Comparison of ENCODE assay signal across 8 mouse cellular contexts in the genomic region with DNA sequence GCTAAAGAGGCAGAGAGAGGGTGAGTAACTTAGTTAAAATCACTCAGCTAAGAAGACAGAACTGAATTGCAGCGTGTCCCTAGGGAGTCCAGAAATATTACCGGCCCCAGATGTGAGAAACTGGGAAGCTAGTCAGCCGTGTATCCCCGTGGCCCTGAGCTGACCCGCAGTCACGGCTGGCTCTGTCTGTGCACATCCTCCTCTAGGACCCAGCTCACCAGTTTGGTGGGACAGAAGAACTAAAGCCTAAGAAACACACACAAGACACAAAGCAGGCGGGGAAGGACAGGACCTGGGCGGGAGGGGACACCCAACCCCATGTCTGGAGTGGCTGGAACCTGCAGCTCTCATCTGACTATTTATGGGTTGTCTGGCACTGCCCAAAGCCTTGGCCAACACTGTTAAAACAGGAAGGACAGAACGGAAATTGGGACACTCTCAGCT. TPM values are rescaled to one million over a fixed set of nuclear protein-coding genes. Genes with fewer than 3 reads are reported as not detected.
DNase-seq lines count a peak whose midpoint lies in the region; ATAC-seq and TF ChIP-seq lines count a peak whose summit lies in the region.

No protein-coding gene starts in this region.

- peaks cover 10% of the 10 kb centered on the region; the same call in 1 of the 2 replicates for H3K36me3 ChIP-seq in liver, embryonic 15.5 days (replicated peaks)
- H3K36me3 ChIP-seq in stomach, postnatal 0 days (ENCODE audit: control insufficient read depth, insufficient read depth, low read length), result no peaks in the 10 kb centered on the region

- 0 out of 2 replicates have a peak overlapping the region, but pooled peaks have one; percentile 18 for H3K27ac ChIP-seq in layer of hippocampus, adult 2 months
- H3K27ac ChIP-seq in liver, embryonic 15.5 days (replicated peaks), result peak overlapping the region; percentile 87
- no peak overlapping the region for H3K27ac ChIP-seq in stomach, postnatal 0 days (replicated peaks)

- H3K27me3 ChIP-seq in liver, embryonic 15.5 days, result no peaks in the 10 kb centered on the region
- H3K27me3 ChIP-seq in stomach, postnatal 0 days (ENCODE audit: control insufficient read depth, insufficient read depth, low read length), result no peaks in the 10 kb centered on the region

- ATAC-seq in granulocyte monocyte progenitor cell, adult 5-6 weeks (replicated peaks; ENCODE audit: poor library complexity, severe bottlenecking), result peak; percentile 71
- ATAC-seq in liver, embryonic 15.5 days (ENCODE audit: insufficient read depth), result 0 out of 2 replicates have a peak, but pooled peaks have one; percentile 22
- 0 out of 2 replicates have a peak, but pooled peaks have one; percentile 10 for ATAC-seq in stomach, postnatal 0 days (ENCODE audit: low FRiP score, low TSS enrichment)

- 38% methylated on average over 9 of the region's 9 CpGs for WGBS in liver, embryonic 15.5 days (ENCODE audit: insufficient replicate concordance)
- WGBS in stomach, postnatal 0 days, result 62% methylated on average over 9 of the region's 9 CpGs

- peak overlapping the region; percentile 48 for H3K9ac ChIP-seq in liver, embryonic 15.5 days
- H3K9ac ChIP-seq in stomach, postnatal 0 days (ENCODE audit: low read length), result no peak overlapping the region

- peak overlapping the region; percentile 65 for H3K4me2 ChIP-seq in liver, embryonic 15.5 days
- no peak overlapping the region for H3K4me2 ChIP-seq in stomach, postnatal 0 days (replicated peaks; ENCODE audit: low read depth)

- TF ChIP-seq CTCF in layer of hippocampus, adult 2 months (conservative IDR thresholded peaks at IDR 0.05), result no peak
- no peak for TF ChIP-seq CTCF in stomach, postnatal 0 days (IDR thresholded peaks at IDR 0.05; ENCODE audit: low read depth)

- H3K4me3 ChIP-seq in layer of hippocampus, adult 2 months, result no peak overlapping the region
- H3K4me3 ChIP-seq in liver, embryonic 15.5 days (replicated peaks), result peak overlapping the region; percentile 36
- H3K4me3 ChIP-seq in stomach, postnatal 0 days (ENCODE audit: low read depth, low read length), result no peak overlapping the region

- no peak for DNase-seq in layer of hippocampus, adult 2 months (ENCODE audit: low spot score in 2 of 2)
- DNase-seq in layer of hippocampus, postnatal 25 days (ENCODE audit: extremely low spot score in 1 of 2, low spot score in 1 of 2), result no peak
- DNase-seq in stomach, postnatal 0 days (ENCODE audit: low spot score), result no peak
- no peak for DNase-seq in ovary, postnatal 14 days (ENCODE audit: low spot score)
- DNase-seq in embryo, embryonic 11 days, result no peak
- DNase-seq in frontal cortex, postnatal 25 days (ENCODE audit: low spot score in 2 of 2), result no peak

- no peak for TF ChIP-seq EP300 in stomach, postnatal 0 days (optimal IDR thresholded peaks at IDR 0.05)

- no peaks in the 10 kb centered on the region for H3K9me3 ChIP-seq in liver, embryonic 15.5 days (replicated peaks)
- H3K9me3 ChIP-seq in stomach, postnatal 0 days (ENCODE audit: control insufficient read depth, low read length), result no peaks in the 10 kb centered on the region

- H3K4me1 ChIP-seq in liver, embryonic 15.5 days (replicated peaks), result peaks cover 50% of the 10 kb centered on the region
- no peaks in the 10 kb centered on the region for H3K4me1 ChIP-seq in stomach, postnatal 0 days (replicated peaks; ENCODE audit: control insufficient read depth, insufficient read depth)

RNA-seq across cellular contexts. Expression of a gene that starts 4.4 kb away (rescaled TPM):
- under 1 TPM; 0.39 to 0.59 TPM for total RNA-seq in layer of hippocampus, adult 2 months (2021)
- total RNA-seq in layer of hippocampus, postnatal 25 days (2021), result under 1 TPM; 0.75 to 0.81 TPM
- total RNA-seq in granulocyte monocyte progenitor cell, adult 5-6 weeks (2014; fragmentation: Nextera tagmentation), result 0.15 TPM in 1 of 2 replicates, not detected in the other
- total RNA-seq in granulocyte monocyte progenitor cell, adult 5-6 weeks (2017), result 0.13 and 0.93 TPM in 2 replicates
- 0.89 and 1.0 TPM in 2 replicates for polyA plus RNA-seq in liver, embryonic 15.5 days (2015; fragmentation: Nextera tagmentation; extraction: Ambion mirVana)
- polyA plus RNA-seq in stomach, postnatal 0 days (2015; fragmentation: Nextera tagmentation; extraction: Ambion mirVana), result 0.24 TPM in 2 replicates

RNA-seq across cellular contexts. Expression of a gene that starts 17.7 kb away (rescaled TPM):
- total RNA-seq in layer of hippocampus, adult 2 months (2021), result 10 to 100 TPM; 12.3 to 12.4 TPM
- 10 to 100 TPM; 11.4 to 13.6 TPM for total RNA-seq in layer of hippocampus, postnatal 25 days (2021)
- total RNA-seq in granulocyte monocyte progenitor cell, adult 5-6 weeks (2014; fragmentation: Nextera tagmentation), result 5.5 and 8.7 TPM in 2 replicates
- 4.4 and 9.4 TPM in 2 replicates for total RNA-seq in granulocyte monocyte progenitor cell, adult 5-6 weeks (2017)
- 5.6 and 6.1 TPM in 2 replicates for polyA plus RNA-seq in liver, embryonic 15.5 days (2015; fragmentation: Nextera tagmentation; extraction: Ambion mirVana)
- 6.9 and 7.9 TPM in 2 replicates for polyA plus RNA-seq in stomach, postnatal 0 days (2015; fragmentation: Nextera tagmentation; extraction: Ambion mirVana)

RNA-seq across cellular contexts. Expression of a gene that starts 19.8 kb away (rescaled TPM):
- 1 to 10 TPM in 1 of 2 experiments, under 1 TPM in 1; 0.90 to 2.6 TPM for total RNA-seq in layer of hippocampus, adult 2 months (2021)
- total RNA-seq in layer of hippocampus, postnatal 25 days (2021), result 1 to 10 TPM; 1.1 TPM
- total RNA-seq in granulocyte monocyte progenitor cell, adult 5-6 weeks (2014; fragmentation: Nextera tagmentation), result 0.21 TPM in 1 of 2 replicates, not detected in the other
- 0.67 and 1.1 TPM in 2 replicates for total RNA-seq in granulocyte monocyte progenitor cell, adult 5-6 weeks (2017)
- polyA plus RNA-seq in liver, embryonic 15.5 days (2015; fragmentation: Nextera tagmentation; extraction: Ambion mirVana), result 3.5 and 3.6 TPM in 2 replicates
- 1.9 and 2.0 TPM in 2 replicates for polyA plus RNA-seq in stomach, postnatal 0 days (2015; fragmentation: Nextera tagmentation; extraction: Ambion mirVana)

RNA-seq across cellular contexts. Expression of a gene that starts 33.8 kb away (rescaled TPM):
- total RNA-seq in layer of hippocampus, adult 2 months (2021), result 10 to 100 TPM; 32.0 to 35.5 TPM
- total RNA-seq in layer of hippocampus, postnatal 25 days (2021), result 10 to 100 TPM; 29.4 to 34.2 TPM
- 13.6 and 14.6 TPM in 2 replicates for total RNA-seq in granulocyte monocyte progenitor cell, adult 5-6 weeks (2014; fragmentation: Nextera tagmentation)
- total RNA-seq in granulocyte monocyte progenitor cell, adult 5-6 weeks (2017), result 3.2 and 3.3 TPM in 2 replicates
- polyA plus RNA-seq in liver, embryonic 15.5 days (2015; fragmentation: Nextera tagmentation; extraction: Ambion mirVana), result 4.4 and 5.4 TPM in 2 replicates
- 28.0 and 29.1 TPM in 2 replicates for polyA plus RNA-seq in stomach, postnatal 0 days (2015; fragmentation: Nextera tagmentation; extraction: Ambion mirVana)

RNA-seq across cellular contexts. Expression of a gene that starts 47.0 kb away (rescaled TPM):
- total RNA-seq in layer of hippocampus, adult 2 months (2021), result 10 to 100 TPM; 79.7 to 81.0 TPM
- total RNA-seq in layer of hippocampus, postnatal 25 days (2021), result 10 to 100 TPM; 59.6 to 77.3 TPM
- 31.7 and 50.9 TPM in 2 replicates for total RNA-seq in granulocyte monocyte progenitor cell, adult 5-6 weeks (2014; fragmentation: Nextera tagmentation)
- 54.0 and 62.0 TPM in 2 replicates for total RNA-seq in granulocyte monocyte progenitor cell, adult 5-6 weeks (2017)
- 10.3 and 12.3 TPM in 2 replicates for polyA plus RNA-seq in liver, embryonic 15.5 days (2015; fragmentation: Nextera tagmentation; extraction: Ambion mirVana)
- 11.5 and 13.0 TPM in 2 replicates for polyA plus RNA-seq in stomach, postnatal 0 days (2015; fragmentation: Nextera tagmentation; extraction: Ambion mirVana)

Comparison
In these comparisons a context has a peak if more than half of its experiments do, and no peak if none do; other contexts are left out.
1. ATAC-seq: peak in every context shown above with its lines; median percentile 71 in granulocyte monocyte progenitor cell, adult 5-6 weeks; 22 in liver, embryonic 15.5 days; 10 in stomach, postnatal 0 days.